Mouse (Mus musculus) intestine, embryonic 15.5 days (tissue): ENCODE results near the gene Cmip. TPM values are rescaled to one million over a fixed set of nuclear protein-coding genes. Genes with fewer than 3 reads are reported as not detected.

Source experiments
- ATAC-seq: fragments of 200-750 bp; cut with Nextera tagmentation; 2 replicates; pipeline ENCODE4 v1.8.0; 2017; ENCODE audit warnings: moderate TSS enrichment, moderate library complexity
- H3K27ac ChIP-seq: fragments of 300-500 bp; sonication (generic); 2 replicates; pipeline ENCODE4 v1.5.1; 2015; ENCODE audit warnings: mild to moderate bottlenecking, inconsistent platforms
- H3K27me3 ChIP-seq: fragments of 300-500 bp; sonication (generic); replicated peaks from 2 replicates; pipeline ENCODE4 v1.6.1; 2015; ENCODE audit warnings: inconsistent platforms
- H3K36me3 ChIP-seq: fragments of 300-500 bp; sonication (generic); 2 replicates; pipeline ENCODE4 v1.6.1; 2015; ENCODE audit warnings: inconsistent platforms
- H3K4me1 ChIP-seq: fragments of 300-500 bp; sonication (generic); replicated peaks from 2 replicates; pipeline ENCODE4 v1.6.1; 2015; ENCODE audit warnings: inconsistent platforms
- H3K4me2 ChIP-seq: fragments of 300-500 bp; sonication (generic); replicated peaks from 2 replicates; pipeline ENCODE4 v1.6.1; 2015; ENCODE audit warnings: mild to moderate bottlenecking, inconsistent platforms
- H3K4me3 ChIP-seq: fragments of 300-500 bp; sonication (generic); replicated peaks from 2 replicates; pipeline ENCODE4 v1.5.1; 2015; ENCODE audit warnings: inconsistent platforms
- H3K9ac ChIP-seq: fragments of 300-500 bp; sonication (generic); 2 replicates; pipeline ENCODE4 v1.6.1; 2015; ENCODE audit warnings: inconsistent platforms
- H3K9me3 ChIP-seq: fragments of 300-500 bp; sonication (generic); 2 replicates; pipeline ENCODE4 v1.6.1; 2016; ENCODE audit warnings: inconsistent platforms
- WGBS: fragments of 180-500 bp; shearing (Covaris S2); methylation state at CpG from one replicate; pipeline ENCODE4 v1.1.7; 2015; 5-methylcytosine and 5-hydroxymethylcytosine counted together
- polyA plus RNA-seq: library from polyadenylated mRNA; unstranded; fragments of >200 nt; fragmentation: Nextera tagmentation; extraction: Ambion mirVana; gene quantifications from 2 replicates; pipeline ENCODE4 v1.2.1, GENCODE M21; 2015

Cmip gene
- polyA plus RNA-seq, 1 experiment from 2014 or later = 29.2 TPM

GRCm38 (mm10) chr8:117403705-117404476 lies 147.0 kb downstream of the Cmip start:
- Histone ChIP-seq H3K36me3 (no peaks in the 10 kb centered on the region), H3K9me3 (no peaks in the 10 kb centered on the region), H3K27me3 (no peaks in the 10 kb centered on the region), H3K9ac (no peak overlapping the region), H3K27ac (peak overlapping the region; percentile 59), H3K4me2 (peak overlapping the region; percentile 38), H3K4me3 (no peak overlapping the region), H3K4me1 (peaks cover 28% of the 10 kb centered on the region)
- WGBS = 10% methylated on average over 14 of the region's 14 CpGs
- peak; percentile 63 for ATAC-seq

GRCm38 (mm10) chr8:117406081-117406480 lies 149.2 kb downstream of the Cmip start:
- H3K4me3 ChIP-seq = no peak overlapping the region
- H3K36me3 ChIP-seq = no peaks in the 10 kb centered on the region
- no peaks in the 10 kb centered on the region for H3K9me3 ChIP-seq
- WGBS = 86% methylated on average over 3 of the region's 3 CpGs
- peaks cover 37% of the 10 kb centered on the region for H3K4me1 ChIP-seq
- ATAC-seq = no peak
- H3K27ac ChIP-seq = no peak overlapping the region
- no peak overlapping the region for H3K4me2 ChIP-seq
- no peak overlapping the region for H3K9ac ChIP-seq
- no peaks in the 10 kb centered on the region for H3K27me3 ChIP-seq

GRCm38 (mm10) chr8:117408634-117409033 lies 151.8 kb downstream of the Cmip start:
- no peak for ATAC-seq
- Histone ChIP-seq H3K27me3 (no peaks in the 10 kb centered on the region), H3K27ac (no peak overlapping the region), H3K9ac (no peak overlapping the region), H3K4me2 (no peak overlapping the region), H3K4me1 (peaks cover 29% of the 10 kb centered on the region), H3K9me3 (no peaks in the 10 kb centered on the region), H3K36me3 (peaks cover 3% of the 10 kb centered on the region; the same call in 1 of the 2 replicates), H3K4me3 (no peak overlapping the region)
- WGBS = 84% methylated on average over 7 of the region's 7 CpGs

- Histone ChIP-seq H3K27ac (no peak overlapping the region), H3K9ac (no peak overlapping the region), H3K4me3 (no peak overlapping the region), H3K27me3 (no peaks in the 10 kb centered on the region), H3K36me3 (peaks cover 3% of the 10 kb centered on the region; the same call in 1 of the 2 replicates), H3K4me1 (peaks cover 25% of the 10 kb centered on the region), H3K4me2 (no peak overlapping the region), H3K9me3 (no peaks in the 10 kb centered on the region)
- 86% methylated on average over 7 of the region's 7 CpGs for WGBS
- no peak for ATAC-seq
These were observed 152.2 kb downstream of the Cmip start for GRCm38 (mm10) chr8:117409056-117409455.

- 0 out of 2 replicates have a peak overlapping the region, but pooled peaks have one; percentile 19 for H3K27ac ChIP-seq
- peak; percentile 73 for ATAC-seq
- peaks cover 22% of the 10 kb centered on the region for H3K4me1 ChIP-seq
- no peak overlapping the region for H3K9ac ChIP-seq
- no peak overlapping the region for H3K4me3 ChIP-seq
- 0 out of 2 replicates have a peak overlapping the region, but pooled peaks have one; percentile 9 for H3K4me2 ChIP-seq
- H3K9me3 ChIP-seq = no peaks in the 10 kb centered on the region
- WGBS = 47% methylated on average over 10 of the region's 10 CpGs
- H3K27me3 ChIP-seq = no peaks in the 10 kb centered on the region
- H3K36me3 ChIP-seq = peaks cover 3% of the 10 kb centered on the region; the same call in 1 of the 2 replicates
These were observed 153.5 kb downstream of the Cmip start for GRCm38 (mm10) chr8:117410391-117410790.

GRCm38 (mm10) chr8:117410901-117411300 lies 154.0 kb downstream of the Cmip start:
- Histone ChIP-seq H3K27ac (0 out of 2 replicates have a peak overlapping the region, but pooled peaks have one; percentile 19), H3K9me3 (no peaks in the 10 kb centered on the region), H3K4me2 (no peak overlapping the region), H3K4me1 (peaks cover 22% of the 10 kb centered on the region), H3K27me3 (no peaks in the 10 kb centered on the region), H3K9ac (no peak overlapping the region), H3K4me3 (no peak overlapping the region), H3K36me3 (peaks cover 5% of the 10 kb centered on the region; the same call in 1 of the 2 replicates)
- ATAC-seq = no peak
- whole genome bisulfite sequencing = 51% methylated on average over 10 of the region's 10 CpGs

- H3K27me3 ChIP-seq = no peaks in the 10 kb centered on the region
- H3K9ac ChIP-seq = no peak overlapping the region
- ATAC-seq = no peak
- H3K36me3 ChIP-seq = peaks cover 6% of the 10 kb centered on the region; the same call in 1 of the 2 replicates
- no peaks in the 10 kb centered on the region for H3K9me3 ChIP-seq
- no peak overlapping the region for H3K4me3 ChIP-seq
- peaks cover 22% of the 10 kb centered on the region for H3K4me1 ChIP-seq
- H3K4me2 ChIP-seq = no peak overlapping the region
- WGBS = 85% methylated on average over 10 of the region's 10 CpGs
- 0 out of 2 replicates have a peak overlapping the region, but pooled peaks have one; percentile 19 for H3K27ac ChIP-seq
These were observed 155.4 kb downstream of the Cmip start for GRCm38 (mm10) chr8:117412232-117412631.

GRCm38 (mm10) chr8:117417830-117418229 lies 161.0 kb downstream of the Cmip start:
- Histone ChIP-seq H3K27me3 (no peaks in the 10 kb centered on the region), H3K27ac (no peak overlapping the region), H3K9me3 (no peaks in the 10 kb centered on the region), H3K4me3 (no peak overlapping the region), H3K36me3 (peaks cover 9% of the 10 kb centered on the region; the same call in 1 of the 2 replicates), H3K9ac (no peak overlapping the region), H3K4me1 (peaks cover 6% of the 10 kb centered on the region; the same call in 1 of the 2 replicates), H3K4me2 (no peak overlapping the region)
- 81% methylated on average over 9 of the region's 9 CpGs for WGBS
- ATAC-seq = no peak

- H3K4me1 ChIP-seq = peaks cover 4% of the 10 kb centered on the region; the same call in 1 of the 2 replicates
- no peak for ATAC-seq
- no peak overlapping the region for H3K27ac ChIP-seq
- H3K4me3 ChIP-seq = no peak overlapping the region
- no peak overlapping the region for H3K4me2 ChIP-seq
- no peaks in the 10 kb centered on the region for H3K9me3 ChIP-seq
- H3K27me3 ChIP-seq = no peaks in the 10 kb centered on the region
- 81% methylated on average over 17 of the region's 17 CpGs for WGBS
- H3K9ac ChIP-seq = no peak overlapping the region
- peaks cover 10% of the 10 kb centered on the region; the same call in 1 of the 2 replicates for H3K36me3 ChIP-seq
These were observed 164.1 kb downstream of the Cmip start for GRCm38 (mm10) chr8:117420841-117421534.

GRCm38 (mm10) chr8:117421838-117422237 lies 165.0 kb downstream of the Cmip start:
- Histone ChIP-seq H3K4me1 (peaks cover 4% of the 10 kb centered on the region; the same call in 1 of the 2 replicates), H3K9ac (no peak overlapping the region), H3K36me3 (peaks cover 13% of the 10 kb centered on the region), H3K9me3 (no peaks in the 10 kb centered on the region), H3K27ac (no peak overlapping the region), H3K4me3 (no peak overlapping the region), H3K27me3 (no peaks in the 10 kb centered on the region), H3K4me2 (no peak overlapping the region)
- no peak for ATAC-seq
- WGBS = 68% methylated on average over 5 of the region's 5 CpGs

- H3K4me2 ChIP-seq = no peak overlapping the region
- WGBS = 88% methylated on average over 6 of the region's 6 CpGs
- H3K4me3 ChIP-seq = no peak overlapping the region
- H3K4me1 ChIP-seq = peaks cover 4% of the 10 kb centered on the region; the same call in 1 of the 2 replicates
- peaks cover 18% of the 10 kb centered on the region for H3K36me3 ChIP-seq
- H3K27me3 ChIP-seq = no peaks in the 10 kb centered on the region
- ATAC-seq = no peak
- no peaks in the 10 kb centered on the region for H3K9me3 ChIP-seq
- H3K27ac ChIP-seq = no peak overlapping the region
- no peak overlapping the region for H3K9ac ChIP-seq
These were observed 165.5 kb downstream of the Cmip start for GRCm38 (mm10) chr8:117422343-117422742.

- Histone ChIP-seq H3K4me3 (no peak overlapping the region), H3K4me1 (peaks cover 4% of the 10 kb centered on the region; the same call in 1 of the 2 replicates), H3K27me3 (no peaks in the 10 kb centered on the region), H3K4me2 (no peak overlapping the region), H3K9ac (no peak overlapping the region), H3K27ac (no peak overlapping the region), H3K36me3 (peaks cover 23% of the 10 kb centered on the region), H3K9me3 (no peaks in the 10 kb centered on the region)
- WGBS = 75% methylated on average over 4 of the region's 4 CpGs
- ATAC-seq = no peak
These were observed 166.2 kb downstream of the Cmip start for GRCm38 (mm10) chr8:117423029-117423428.
